Mouse (Mus musculus): Measurements from ENCODE around the gene Clybl. TPM values are rescaled to one million over a fixed set of nuclear protein-coding genes. Genes with fewer than 3 reads are reported as not detected.

The Clybl gene
- polyA plus RNA-seq, 1 experiment: 11.7 TPM

DNA sequence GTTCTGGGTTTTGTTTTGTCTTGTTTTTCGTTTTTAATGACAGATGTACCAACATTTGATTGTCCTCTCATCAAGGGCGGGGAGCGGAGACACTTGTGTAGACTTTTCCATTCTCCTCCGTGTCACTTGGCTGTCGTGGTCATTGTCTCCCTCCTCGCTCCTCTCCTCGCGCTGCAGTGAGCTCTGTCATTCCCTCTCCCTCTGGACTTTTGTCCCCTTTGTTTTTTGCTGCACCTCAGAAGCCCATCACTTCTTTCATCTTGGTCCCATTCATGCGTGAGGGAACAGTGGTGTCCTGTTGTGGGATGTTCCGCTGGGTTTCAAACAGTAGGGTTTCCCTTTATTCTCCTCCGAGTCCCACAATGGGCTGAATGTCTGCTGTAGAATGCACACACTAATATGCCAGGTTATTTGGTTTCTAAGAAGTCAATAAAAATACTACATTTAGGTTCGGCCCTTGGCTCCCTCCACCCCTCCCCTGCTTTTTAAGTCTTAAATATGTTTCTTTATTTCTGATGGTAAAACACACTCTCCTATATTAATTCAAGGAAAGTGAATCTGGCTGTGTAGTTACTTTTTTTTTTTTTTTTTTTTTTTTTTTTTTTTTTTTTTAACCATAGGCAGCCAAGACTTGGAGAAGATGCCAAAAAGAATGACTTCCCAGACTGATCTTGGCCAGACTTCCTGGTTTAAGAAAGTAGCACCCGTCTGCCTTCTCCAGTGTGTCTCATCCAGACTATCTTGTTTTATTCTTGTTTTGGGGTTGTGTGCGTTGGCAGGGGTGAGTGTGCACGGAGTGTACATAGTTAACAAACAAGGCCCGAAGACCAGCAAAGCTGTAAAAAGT is 98.2 kb downstream of the Clybl start:
- TF ChIP-seq POLR2A (IDR thresholded peaks at IDR 0.05; ENCODE audit: borderline replicate concordance, extremely low read depth, insufficient read depth, insufficient read length, poor library complexity, severe bottlenecking) (no peak), CTCF (IDR thresholded peaks at IDR 0.05; ENCODE audit: borderline replicate concordance, extremely low read depth, insufficient read depth, insufficient read length) (no peak)
- DNase-seq (ENCODE audit: low read depth): peak; percentile 58

DNA sequence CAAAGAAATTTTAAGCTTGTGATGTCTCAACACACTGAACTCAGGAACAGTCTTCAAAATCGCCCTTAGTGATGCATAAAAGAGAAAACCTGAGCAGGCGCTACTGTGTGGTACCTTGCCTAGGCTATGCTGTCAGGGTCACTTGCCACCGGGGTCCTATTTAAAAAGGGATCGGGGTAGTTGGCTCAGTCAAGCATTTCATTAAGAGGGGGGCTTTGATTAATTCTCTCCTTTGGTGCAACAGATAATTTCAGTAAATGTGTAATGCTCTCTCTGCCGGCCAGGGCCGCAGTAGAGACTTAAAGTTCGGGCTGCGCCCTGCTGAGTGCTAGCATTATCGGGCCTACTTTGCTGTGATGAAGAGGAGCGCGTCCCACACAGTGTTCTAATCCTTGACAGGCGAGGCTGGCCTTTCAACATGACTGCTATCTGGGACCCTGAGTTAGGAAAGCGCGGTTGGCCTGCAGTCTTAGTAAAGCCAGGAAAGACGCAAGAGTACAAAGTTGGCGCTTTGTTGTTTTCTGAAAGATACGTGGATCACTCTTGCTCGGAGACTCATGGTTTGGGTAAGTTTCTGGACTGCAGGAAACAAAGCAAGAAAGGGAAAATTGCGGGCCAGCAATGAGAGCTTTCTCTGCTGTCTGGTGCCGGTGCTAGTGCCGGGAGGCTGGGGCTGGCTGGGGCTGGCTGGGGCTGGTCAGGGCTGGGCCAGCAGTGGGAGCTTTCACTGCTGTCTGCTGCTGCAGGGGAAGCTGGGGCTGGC is 99.0 kb downstream of the Clybl start:
- DNase-seq (ENCODE audit: low read depth): peak; percentile 59
- TF ChIP-seq POLR2A (IDR thresholded peaks at IDR 0.05; ENCODE audit: borderline replicate concordance, extremely low read depth, insufficient read depth, insufficient read length, poor library complexity, severe bottlenecking) (no peak), CTCF (IDR thresholded peaks at IDR 0.05; ENCODE audit: borderline replicate concordance, extremely low read depth, insufficient read depth, insufficient read length) (no peak)

DNA sequence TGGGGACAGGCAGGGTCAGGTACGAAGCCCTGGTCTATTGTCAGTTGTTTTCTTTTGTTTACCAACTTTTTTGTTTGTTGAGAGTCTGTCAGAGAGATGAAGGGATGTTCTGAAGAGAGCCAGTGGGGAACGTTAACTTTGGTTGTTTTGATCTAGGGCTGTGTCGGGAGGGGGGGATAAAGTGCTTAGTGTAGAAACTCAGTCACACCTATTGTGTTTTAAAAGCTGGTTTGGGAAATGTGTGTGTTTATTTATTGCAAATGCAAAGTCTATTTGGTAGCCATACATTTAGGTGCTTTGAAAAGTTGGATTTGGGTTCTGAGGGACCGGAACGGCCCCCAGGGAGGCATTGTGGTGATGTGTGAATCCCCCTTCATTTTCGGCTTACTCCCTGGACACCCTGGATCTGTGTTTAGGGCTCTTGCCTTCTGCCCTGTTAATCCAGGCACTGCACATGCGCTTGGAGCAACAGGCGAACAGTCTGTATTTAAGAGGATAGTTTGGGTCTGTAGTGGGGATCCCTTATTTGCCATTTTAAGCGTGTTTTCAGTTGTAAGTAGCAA is 99.6 kb downstream of the Clybl start:
- TF ChIP-seq POLR2A (IDR thresholded peaks at IDR 0.05; ENCODE audit: borderline replicate concordance, extremely low read depth, insufficient read depth, insufficient read length, poor library complexity, severe bottlenecking): no peak
- no peak for TF ChIP-seq CTCF (IDR thresholded peaks at IDR 0.05; ENCODE audit: borderline replicate concordance, extremely low read depth, insufficient read depth, insufficient read length)
- DNase-seq (ENCODE audit: low read depth): peak; percentile 36

DNA sequence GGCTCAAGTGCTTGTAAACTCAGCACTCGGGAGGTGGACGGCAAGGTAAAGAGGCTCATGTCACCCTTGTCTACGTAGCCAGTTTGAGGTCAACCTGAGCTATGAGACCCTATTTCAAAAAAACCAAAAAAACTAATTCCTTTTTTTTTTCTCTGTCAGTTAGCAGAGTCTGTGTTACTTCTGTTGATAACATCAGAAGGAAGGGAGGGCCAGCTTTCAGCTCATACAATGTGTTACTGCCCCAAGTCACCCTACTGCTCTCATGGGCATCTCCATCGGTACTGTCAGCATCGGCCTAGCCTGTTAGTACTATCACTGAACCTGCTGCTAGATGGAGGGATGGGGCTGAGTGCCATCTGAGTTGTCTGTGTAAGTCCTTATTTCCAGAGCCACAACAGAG is 102.5 kb downstream of the Clybl start:
- DNase-seq (ENCODE audit: low read depth): no peak
- no peak for TF ChIP-seq CTCF (IDR thresholded peaks at IDR 0.05; ENCODE audit: borderline replicate concordance, extremely low read depth, insufficient read depth, insufficient read length)
- TF ChIP-seq POLR2A (IDR thresholded peaks at IDR 0.05; ENCODE audit: borderline replicate concordance, extremely low read depth, insufficient read depth, insufficient read length, poor library complexity, severe bottlenecking): no peak

DNA sequence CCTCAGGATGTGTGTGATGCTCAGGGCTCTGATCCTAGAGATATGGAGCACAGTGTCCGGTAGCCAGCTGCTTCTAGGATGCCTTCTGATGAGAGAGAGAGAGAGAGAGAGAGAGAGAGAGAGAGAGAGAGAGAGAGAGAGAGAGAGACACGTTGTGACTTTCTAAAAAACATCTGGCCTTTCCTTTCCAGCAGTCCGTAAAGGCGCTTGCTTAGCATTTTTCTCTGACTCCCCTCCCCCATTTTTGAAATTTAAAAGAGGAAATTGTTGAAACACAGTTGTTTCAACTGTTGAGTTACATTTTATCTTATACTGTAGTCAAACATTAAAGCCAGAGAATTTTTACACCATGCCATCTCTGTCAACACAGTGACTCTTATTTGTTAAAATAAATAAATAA is 114.9 kb downstream of the Clybl start:
- DNase-seq (ENCODE audit: low read depth): no peak
- TF ChIP-seq POLR2A (IDR thresholded peaks at IDR 0.05; ENCODE audit: borderline replicate concordance, extremely low read depth, insufficient read depth, insufficient read length, poor library complexity, severe bottlenecking): no peak
- no peak for TF ChIP-seq CTCF (IDR thresholded peaks at IDR 0.05; ENCODE audit: borderline replicate concordance, extremely low read depth, insufficient read depth, insufficient read length)

DNA sequence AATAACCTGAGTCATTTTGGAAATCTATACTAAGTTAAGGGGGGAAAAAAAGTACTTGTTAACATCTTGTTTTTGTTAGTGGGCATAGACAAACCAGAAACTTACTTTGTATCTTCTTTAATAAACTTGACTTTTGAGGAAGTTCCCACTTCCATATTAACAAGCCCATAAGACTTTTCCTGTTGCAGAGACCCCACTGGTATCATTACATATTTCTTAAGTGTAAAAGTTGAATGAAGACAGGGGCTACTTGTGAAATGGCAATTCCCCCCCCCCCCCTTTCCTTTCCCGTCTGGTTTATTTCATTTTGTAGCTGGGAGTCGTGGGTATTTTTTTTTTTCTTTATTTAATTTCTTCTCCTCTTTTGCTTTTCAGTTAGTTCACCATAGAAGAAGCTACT is 115.4 kb downstream of the Clybl start:
- no peak for DNase-seq (ENCODE audit: low read depth)

DNA sequence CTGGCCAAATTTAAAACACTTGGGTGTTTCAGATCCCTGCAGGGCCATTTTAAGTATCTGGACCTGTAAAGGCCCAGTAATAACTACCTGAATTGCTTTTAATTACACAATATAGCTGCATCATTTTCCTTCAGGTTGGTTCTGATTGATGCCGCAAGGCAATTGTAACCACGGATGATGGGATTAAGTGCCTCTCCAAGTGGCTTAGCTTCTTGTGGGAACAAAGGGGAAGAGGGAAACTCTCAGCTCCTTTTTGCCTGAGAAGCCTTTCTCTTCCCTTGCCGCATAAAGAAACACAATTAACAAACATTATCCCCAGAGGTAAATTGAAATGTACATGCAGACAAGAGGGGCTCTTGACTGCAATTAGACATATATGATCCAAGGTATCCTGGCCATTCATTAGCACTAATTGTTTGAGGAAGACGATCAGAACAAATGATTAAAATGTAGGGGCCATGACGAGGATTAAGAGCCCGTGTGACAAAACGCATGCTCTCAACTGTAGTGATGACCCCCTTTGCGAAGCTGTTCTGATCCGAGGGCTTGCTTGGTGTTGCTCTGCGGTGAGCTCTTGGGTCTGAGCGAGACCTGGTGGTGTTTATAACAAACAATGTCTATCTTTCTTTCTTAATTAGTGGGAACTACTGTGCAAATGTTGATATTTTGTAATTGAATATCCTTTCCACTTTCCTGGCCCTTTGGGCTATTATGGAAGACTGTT is 116.0 kb downstream of the Clybl start:
- DNase-seq (ENCODE audit: low read depth): peak; percentile 69

More for the DNA sequence above, 115.4 kb downstream of the Clybl start:
- TF ChIP-seq POLR2A (IDR thresholded peaks at IDR 0.05; ENCODE audit: borderline replicate concordance, extremely low read depth, insufficient read depth, insufficient read length, poor library complexity, severe bottlenecking) (no peak), CTCF (IDR thresholded peaks at IDR 0.05; ENCODE audit: borderline replicate concordance, extremely low read depth, insufficient read depth, insufficient read length) (no peak)

DNA sequence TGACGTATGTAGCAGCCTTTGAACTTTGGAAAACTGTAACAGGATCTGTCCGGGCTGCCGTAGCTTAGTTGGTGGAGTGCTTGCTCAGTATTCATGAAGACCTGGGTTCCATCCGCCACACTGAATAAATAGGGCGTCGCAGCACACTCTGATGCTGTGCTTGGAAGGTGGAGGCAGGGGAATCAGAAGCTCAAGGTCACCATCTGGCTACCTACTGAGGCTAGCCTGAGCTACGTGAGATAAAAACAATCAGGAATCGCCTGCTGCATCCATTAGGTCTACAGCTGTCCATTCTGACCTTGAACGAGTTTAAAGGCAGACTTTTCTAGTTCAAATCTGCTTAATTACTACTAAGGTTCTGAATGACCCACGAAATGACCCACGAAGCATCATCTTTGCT is 118.8 kb downstream of the Clybl start:
- no peak for TF ChIP-seq POLR2A (IDR thresholded peaks at IDR 0.05; ENCODE audit: borderline replicate concordance, extremely low read depth, insufficient read depth, insufficient read length, poor library complexity, severe bottlenecking)
- TF ChIP-seq CTCF (IDR thresholded peaks at IDR 0.05; ENCODE audit: borderline replicate concordance, extremely low read depth, insufficient read depth, insufficient read length): no peak
- DNase-seq (ENCODE audit: low read depth): no peak

More for the DNA sequence above, 116.0 kb downstream of the Clybl start:
- no peak for TF ChIP-seq CTCF (IDR thresholded peaks at IDR 0.05; ENCODE audit: borderline replicate concordance, extremely low read depth, insufficient read depth, insufficient read length)
- TF ChIP-seq POLR2A (IDR thresholded peaks at IDR 0.05; ENCODE audit: borderline replicate concordance, extremely low read depth, insufficient read depth, insufficient read length, poor library complexity, severe bottlenecking): no peak

DNA sequence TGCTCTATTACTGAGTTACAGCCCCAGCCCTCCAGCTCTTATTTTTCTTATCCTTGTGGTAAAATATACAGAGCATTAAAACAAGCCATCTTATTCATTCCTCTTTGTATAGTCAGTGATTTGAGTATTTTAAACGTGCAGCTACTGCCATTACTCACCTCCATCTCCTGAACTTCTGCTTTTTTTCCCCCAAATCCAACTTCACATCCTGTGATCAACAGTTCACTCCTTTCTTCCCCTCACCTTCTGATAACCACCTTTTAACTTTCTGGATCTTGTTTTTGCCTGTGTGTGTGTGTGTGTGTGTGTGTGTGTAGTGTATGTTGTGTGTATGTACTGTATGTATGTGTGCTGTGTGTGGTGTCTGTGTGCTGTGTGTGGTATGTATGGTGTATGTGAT is 122.3 kb downstream of the Clybl start:
- no peak for DNase-seq (ENCODE audit: low read depth)
- TF ChIP-seq POLR2A (IDR thresholded peaks at IDR 0.05; ENCODE audit: borderline replicate concordance, extremely low read depth, insufficient read depth, insufficient read length, poor library complexity, severe bottlenecking) (no peak), CTCF (IDR thresholded peaks at IDR 0.05; ENCODE audit: borderline replicate concordance, extremely low read depth, insufficient read depth, insufficient read length) (no peak)

DNA sequence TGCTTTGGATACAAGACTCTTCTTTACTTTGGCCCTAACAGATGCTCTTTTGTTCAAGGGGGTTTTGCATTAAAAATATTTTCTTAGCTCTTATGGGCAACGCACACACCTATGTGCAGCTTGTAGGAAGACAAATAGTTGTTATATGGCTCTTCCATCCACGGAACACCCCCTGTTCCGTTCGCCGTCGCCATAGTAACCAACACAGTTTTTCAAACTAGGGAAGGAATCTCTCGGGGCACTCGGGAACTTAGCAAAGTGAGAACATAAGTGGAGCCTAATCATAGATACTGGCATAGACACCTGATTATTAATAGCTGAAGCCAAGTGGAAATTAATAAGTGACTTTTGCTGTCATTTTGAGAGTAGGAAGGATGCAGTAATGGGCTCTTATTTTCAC is 123.6 kb downstream of the Clybl start:
- TF ChIP-seq CTCF (IDR thresholded peaks at IDR 0.05; ENCODE audit: borderline replicate concordance, extremely low read depth, insufficient read depth, insufficient read length) (no peak), POLR2A (IDR thresholded peaks at IDR 0.05; ENCODE audit: borderline replicate concordance, extremely low read depth, insufficient read depth, insufficient read length, poor library complexity, severe bottlenecking) (no peak)
- DNase-seq (ENCODE audit: low read depth): peak; percentile 67

DNA sequence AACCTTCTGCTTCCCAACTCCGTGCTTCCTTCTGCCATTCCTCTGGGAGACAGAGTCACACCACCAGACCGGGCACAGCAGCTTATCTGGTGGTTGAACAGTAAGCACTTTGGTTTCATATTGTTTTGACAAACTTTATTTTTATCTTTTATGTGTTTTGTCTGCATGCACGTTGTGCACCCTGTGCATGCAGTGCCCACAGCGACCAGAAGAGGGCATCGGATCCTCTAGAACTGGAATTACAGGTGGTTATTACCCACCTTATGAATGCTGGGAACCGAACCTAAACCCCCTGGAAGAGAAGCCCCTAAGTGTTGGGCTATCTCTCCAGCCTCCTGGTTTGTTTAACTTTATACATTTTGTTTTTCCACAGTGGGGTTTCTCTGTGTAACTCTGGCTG is 130.9 kb downstream of the Clybl start:
- no peak for DNase-seq (ENCODE audit: low read depth)
- TF ChIP-seq CTCF (IDR thresholded peaks at IDR 0.05; ENCODE audit: borderline replicate concordance, extremely low read depth, insufficient read depth, insufficient read length) (peak; percentile 22; the same call in 1 of the 2 replicates), POLR2A (IDR thresholded peaks at IDR 0.05; ENCODE audit: borderline replicate concordance, extremely low read depth, insufficient read depth, insufficient read length, poor library complexity, severe bottlenecking) (no peak)

Data from brain, embryonic 14.5 days (tissue).